Mouse (Mus musculus): ENCODE results near the gene Col19a1.

GRCm38 (mm10) chr1:24302674-24303073, 284.6 kb downstream of the Col19a1 start:
- TF ChIP-seq CTCF (IDR thresholded peaks at IDR 0.05; ENCODE audit: low read depth, low read length) (peak; percentile 73), POLR2A (IDR thresholded peaks at IDR 0.05; ENCODE audit: extremely low read depth, insufficient read depth, low read length) (no peak)
